Mouse (Mus musculus): ENCODE measurements around the gene Ssr1. TPM values are rescaled to one million over a fixed set of nuclear protein-coding genes. Genes with fewer than 3 reads are reported as not detected.

The Ssr1 gene
- polyA plus RNA-seq, 1 experiment from 2014 or later = 97.9 TPM

DNA sequence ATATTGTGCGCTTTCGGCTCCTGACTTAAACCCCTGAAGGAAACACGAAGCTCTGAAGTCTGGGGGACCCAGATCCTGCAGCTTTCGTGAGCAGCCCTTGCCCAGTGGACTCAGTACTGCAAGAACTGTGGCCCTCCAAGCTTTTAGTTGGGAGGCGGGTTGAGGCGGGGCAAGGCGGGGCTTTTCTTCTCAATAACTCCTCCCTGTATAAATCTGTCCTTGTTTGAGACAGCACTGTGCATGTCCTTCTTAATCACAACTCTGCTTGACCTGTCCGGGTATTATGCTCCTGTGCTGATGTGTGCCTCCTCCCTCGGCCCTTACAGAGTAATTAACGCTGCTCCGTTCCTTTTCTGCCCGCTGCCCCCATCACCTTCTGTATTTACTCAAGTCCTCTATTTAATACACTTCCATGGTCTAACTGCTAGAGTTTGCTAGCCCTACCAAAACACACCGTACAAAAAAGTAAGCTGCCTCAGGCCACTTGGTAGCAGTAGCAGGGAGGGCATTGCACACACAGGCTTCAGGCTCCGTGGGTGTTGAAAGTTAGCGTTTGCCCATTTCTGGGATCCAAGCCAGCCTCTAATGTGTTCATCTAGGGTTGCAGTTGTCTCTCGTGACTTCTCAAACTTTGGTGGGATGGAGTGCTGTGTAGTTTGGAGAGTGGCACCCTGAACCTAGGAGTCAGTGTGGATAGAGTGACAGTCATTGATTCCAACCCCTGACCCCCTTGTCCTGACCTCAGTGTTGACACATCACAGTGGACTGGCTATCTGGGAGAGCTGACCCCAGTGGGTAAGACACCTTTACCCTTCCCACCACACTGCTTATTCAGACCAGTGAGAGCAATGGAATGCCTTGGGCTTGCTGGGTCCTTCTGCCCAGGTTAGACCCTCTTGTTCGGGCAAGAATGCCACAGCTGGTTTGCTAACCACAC, 51.8 kb downstream of the Ssr1 start:
- Histone ChIP-seq H3K36me3 (no peaks in the 10 kb centered on the region), H3K27ac (replicated peaks) (no peak overlapping the region), H3K27me3 (no peaks in the 10 kb centered on the region), H3K4me2 (replicated peaks) (no peak overlapping the region), H3K9ac (replicated peaks) (no peak overlapping the region), H3K4me3 (no peak overlapping the region), H3K4me1 (0 out of 2 replicates have a peak, but pooled peaks cover 4% of the 10 kb centered on the region), H3K9me3 (no peaks in the 10 kb centered on the region)
- WGBS = 65% methylated on average over 17 of the region's 17 CpGs
- no peak for ATAC-seq (ENCODE audit: low FRiP score, low read depth)

DNA sequence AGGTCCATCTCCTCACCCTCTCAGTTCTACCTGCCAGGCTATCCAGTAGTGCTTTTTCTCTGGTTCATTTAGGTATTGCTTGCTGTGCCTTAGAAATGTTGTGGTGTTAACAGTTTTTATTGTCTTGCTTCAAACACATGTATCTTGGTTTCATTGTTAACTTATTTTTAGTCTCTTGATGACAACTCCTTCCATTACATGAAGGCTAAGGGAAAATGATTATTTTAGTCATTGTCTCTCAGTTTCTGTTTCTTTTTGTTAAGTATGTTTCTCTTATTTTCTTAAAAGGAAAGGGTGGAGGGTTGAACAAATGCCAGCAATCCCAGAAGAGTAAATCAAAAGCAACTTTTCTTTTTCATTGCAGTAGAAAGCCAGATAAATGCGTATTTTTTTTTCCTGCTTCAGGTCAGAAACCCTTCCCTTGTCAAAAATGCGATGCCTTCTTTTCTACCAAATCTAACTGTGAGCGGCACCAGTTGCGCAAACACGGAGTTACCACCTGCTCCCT, 52.8 kb downstream of the Ssr1 start:
- Histone ChIP-seq H3K36me3 (no peaks in the 10 kb centered on the region), H3K4me1 (0 out of 2 replicates have a peak, but pooled peaks cover 4% of the 10 kb centered on the region), H3K9me3 (no peaks in the 10 kb centered on the region), H3K4me3 (no peak overlapping the region), H3K9ac (replicated peaks) (no peak overlapping the region), H3K27me3 (no peaks in the 10 kb centered on the region), H3K4me2 (replicated peaks) (no peak overlapping the region), H3K27ac (replicated peaks) (no peak overlapping the region)
- 74% methylated on average over 5 of the region's 5 CpGs for WGBS
- ATAC-seq (ENCODE audit: low FRiP score, low read depth) = no peak

GRCm38 (mm10) chr13:37940649-37941048, 53.4 kb downstream of the Ssr1 start:
- Histone ChIP-seq H3K9ac (replicated peaks) (no peak overlapping the region), H3K9me3 (no peaks in the 10 kb centered on the region), H3K27me3 (no peaks in the 10 kb centered on the region), H3K4me2 (replicated peaks) (no peak overlapping the region), H3K27ac (replicated peaks) (no peak overlapping the region), H3K36me3 (no peaks in the 10 kb centered on the region), H3K4me1 (0 out of 2 replicates have a peak, but pooled peaks cover 4% of the 10 kb centered on the region), H3K4me3 (no peak overlapping the region)
- no peak for ATAC-seq (ENCODE audit: low FRiP score, low read depth)
- WGBS = 46% methylated on average over 5 of the region's 5 CpGs

- Histone ChIP-seq H3K9ac (replicated peaks) (no peak overlapping the region), H3K27me3 (no peaks in the 10 kb centered on the region), H3K4me2 (replicated peaks) (no peak overlapping the region), H3K27ac (replicated peaks) (no peak overlapping the region), H3K4me3 (no peak overlapping the region), H3K36me3 (no peaks in the 10 kb centered on the region), H3K4me1 (0 out of 2 replicates have a peak, but pooled peaks cover 4% of the 10 kb centered on the region), H3K9me3 (no peaks in the 10 kb centered on the region)
- WGBS = 88% methylated on average over 2 of the region's 2 CpGs
- ATAC-seq (ENCODE audit: low FRiP score, low read depth) = no peak
Observed at GRCm38 (mm10) chr13:37940167-37940566, 53.9 kb downstream of the Ssr1 start.

GRCm38 (mm10) chr13:37936351-37936750, 57.7 kb downstream of the Ssr1 start:
- H3K27ac ChIP-seq (replicated peaks) = no peak overlapping the region
- H3K4me2 ChIP-seq (replicated peaks) = no peak overlapping the region
- H3K9me3 ChIP-seq = no peaks in the 10 kb centered on the region
- 0 out of 2 replicates have a peak, but pooled peaks cover 5% of the 10 kb centered on the region for H3K36me3 ChIP-seq
- H3K9ac ChIP-seq (replicated peaks) = no peak overlapping the region
- ATAC-seq (ENCODE audit: low FRiP score, low read depth) = no peak
- no peak overlapping the region for H3K4me3 ChIP-seq
- WGBS = 89% methylated on average over 3 of the region's 3 CpGs
- 0 out of 2 replicates have a peak, but pooled peaks cover 3% of the 10 kb centered on the region for H3K4me1 ChIP-seq
- no peaks in the 10 kb centered on the region for H3K27me3 ChIP-seq

DNA sequence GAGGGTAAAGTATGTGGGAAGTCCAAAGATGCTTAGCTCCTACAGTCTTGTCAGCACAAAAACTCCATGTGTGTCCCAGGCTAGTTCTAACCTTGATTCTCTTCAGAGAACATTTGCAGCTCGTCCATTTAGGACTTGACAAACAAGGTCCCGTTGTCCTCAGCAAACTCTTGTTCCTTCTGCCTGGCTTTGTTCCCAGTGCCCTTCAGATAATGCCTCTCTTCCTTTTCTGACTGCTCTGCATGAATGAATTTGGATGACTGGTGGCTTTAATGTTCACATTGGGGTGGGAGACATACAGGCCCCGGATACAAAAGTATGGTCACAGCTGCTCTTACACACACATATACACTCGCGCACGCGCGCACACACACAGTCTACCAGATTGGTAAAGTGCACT, 59.1 kb downstream of the Ssr1 start:
- ATAC-seq (ENCODE audit: low FRiP score, low read depth) = no peak
- no peak overlapping the region for H3K4me3 ChIP-seq
- H3K9me3 ChIP-seq = no peaks in the 10 kb centered on the region
- 84% methylated on average over 8 of the region's 8 CpGs for WGBS
- no peaks in the 10 kb centered on the region for H3K4me1 ChIP-seq
- peaks cover 18% of the 10 kb centered on the region; the same call in 1 of the 2 replicates for H3K36me3 ChIP-seq
- no peaks in the 10 kb centered on the region for H3K27me3 ChIP-seq
- no peak overlapping the region for H3K9ac ChIP-seq (replicated peaks)
- no peak overlapping the region for H3K27ac ChIP-seq (replicated peaks)
- no peak overlapping the region for H3K4me2 ChIP-seq (replicated peaks)

DNA sequence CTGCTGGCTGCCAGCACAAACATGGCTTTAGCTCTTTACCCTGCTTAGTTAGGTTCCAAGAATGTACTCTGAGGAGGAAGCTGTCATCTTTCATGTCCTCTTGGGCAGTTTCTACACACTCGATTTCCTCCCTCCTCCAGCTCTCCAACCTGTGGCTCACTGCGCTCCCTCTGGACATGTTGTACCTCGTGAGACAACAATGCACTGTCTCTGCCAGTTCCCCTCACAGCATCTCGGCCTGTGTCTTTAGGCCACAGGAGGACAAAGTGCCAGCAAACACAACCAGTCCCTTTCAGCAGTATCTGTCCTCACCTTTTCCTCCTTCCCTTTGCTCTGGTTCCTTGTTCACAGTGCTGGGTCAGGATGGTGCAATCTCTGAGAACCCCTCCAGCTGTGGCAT, 59.9 kb downstream of the Ssr1 start:
- no peak for ATAC-seq (ENCODE audit: low FRiP score, low read depth)
- no peaks in the 10 kb centered on the region for H3K27me3 ChIP-seq

GRCm38 (mm10) chr13:37931210-37931922, 62.7 kb downstream of the Ssr1 start:
- Histone ChIP-seq H3K4me2 (replicated peaks) (no peak overlapping the region), H3K4me3 (no peak overlapping the region), H3K9me3 (no peaks in the 10 kb centered on the region), H3K9ac (replicated peaks) (no peak overlapping the region), H3K4me1 (no peaks in the 10 kb centered on the region), H3K27me3 (no peaks in the 10 kb centered on the region), H3K36me3 (peaks cover 18% of the 10 kb centered on the region; the same call in 1 of the 2 replicates), H3K27ac (replicated peaks) (no peak overlapping the region)
- 72% methylated on average over 27 of the region's 27 CpGs for WGBS
- no peak for ATAC-seq (ENCODE audit: low FRiP score, low read depth)

More for the DNA sequence above, 59.9 kb downstream of the Ssr1 start:
- Histone ChIP-seq H3K9ac (replicated peaks) (no peak overlapping the region), H3K36me3 (peaks cover 18% of the 10 kb centered on the region; the same call in 1 of the 2 replicates), H3K4me2 (replicated peaks) (no peak overlapping the region), H3K27ac (replicated peaks) (no peak overlapping the region), H3K4me3 (no peak overlapping the region), H3K4me1 (no peaks in the 10 kb centered on the region), H3K9me3 (no peaks in the 10 kb centered on the region)
- 84% methylated on average over 4 of the region's 4 CpGs for WGBS

- H3K9me3 ChIP-seq = no peaks in the 10 kb centered on the region
- no peak overlapping the region for H3K9ac ChIP-seq (replicated peaks)
- H3K36me3 ChIP-seq = peaks cover 18% of the 10 kb centered on the region; the same call in 1 of the 2 replicates
- H3K27ac ChIP-seq (replicated peaks) = no peak overlapping the region
- H3K4me2 ChIP-seq (replicated peaks) = no peak overlapping the region
- H3K27me3 ChIP-seq = no peaks in the 10 kb centered on the region
- H3K4me1 ChIP-seq = no peaks in the 10 kb centered on the region
- WGBS = 95% methylated on average over 23 of the region's 23 CpGs
- H3K4me3 ChIP-seq = no peak overlapping the region
- no peak for ATAC-seq (ENCODE audit: low FRiP score, low read depth)
Observed at GRCm38 (mm10) chr13:37930621-37931020, 63.4 kb downstream of the Ssr1 start.

- Histone ChIP-seq H3K9ac (replicated peaks) (no peak overlapping the region), H3K4me3 (no peak overlapping the region), H3K4me2 (replicated peaks) (no peak overlapping the region), H3K9me3 (no peaks in the 10 kb centered on the region), H3K27ac (replicated peaks) (no peak overlapping the region), H3K36me3 (peaks cover 18% of the 10 kb centered on the region; the same call in 1 of the 2 replicates), H3K4me1 (no peaks in the 10 kb centered on the region), H3K27me3 (no peaks in the 10 kb centered on the region)
- WGBS = 89% methylated on average over 13 of the region's 13 CpGs
- ATAC-seq (ENCODE audit: low FRiP score, low read depth) = no peak
Observed at GRCm38 (mm10) chr13:37930091-37930490, 63.9 kb downstream of the Ssr1 start.

GRCm38 (mm10) chr13:37929532-37929931, 64.5 kb downstream of the Ssr1 start:
- H3K9me3 ChIP-seq = no peaks in the 10 kb centered on the region
- no peak overlapping the region for H3K27ac ChIP-seq (replicated peaks)
- H3K9ac ChIP-seq (replicated peaks) = no peak overlapping the region
- H3K4me2 ChIP-seq (replicated peaks) = no peak overlapping the region
- peaks cover 18% of the 10 kb centered on the region; the same call in 1 of the 2 replicates for H3K36me3 ChIP-seq
- no peak for ATAC-seq (ENCODE audit: low FRiP score, low read depth)
- 94% methylated on average over 17 of the region's 17 CpGs for WGBS
- no peaks in the 10 kb centered on the region for H3K27me3 ChIP-seq
- no peaks in the 10 kb centered on the region for H3K4me1 ChIP-seq
- no peak overlapping the region for H3K4me3 ChIP-seq

- H3K36me3 ChIP-seq = peaks cover 12% of the 10 kb centered on the region; the same call in 1 of the 2 replicates
- no peaks in the 10 kb centered on the region for H3K27me3 ChIP-seq
- 87% methylated on average over 3 of the region's 3 CpGs for WGBS
- H3K9ac ChIP-seq (replicated peaks) = no peak overlapping the region
- H3K4me2 ChIP-seq (replicated peaks) = no peak overlapping the region
- no peaks in the 10 kb centered on the region for H3K9me3 ChIP-seq
- H3K4me3 ChIP-seq = no peak overlapping the region
- no peak overlapping the region for H3K27ac ChIP-seq (replicated peaks)
- no peaks in the 10 kb centered on the region; the same call in 1 of the 2 replicates for H3K4me1 ChIP-seq
- no peak for ATAC-seq (ENCODE audit: low FRiP score, low read depth)
Observed at GRCm38 (mm10) chr13:37926394-37926793, 67.6 kb downstream of the Ssr1 start.

Measured in midbrain, embryonic 12.5 days (tissue).